Mouse (Mus musculus) forebrain, embryonic 15.5 days (tissue): ENCODE data around the gene Wnt7a. TPM values are rescaled to one million over a fixed set of nuclear protein-coding genes. Genes with fewer than 3 reads are reported as not detected.

Experiments
- ATAC-seq: fragments of 200-750 bp; cut with Nextera tagmentation; replicated peaks from 2 replicates; pipeline ENCODE4 v1.8.0; 2017; ENCODE audit warnings: mild to moderate bottlenecking, moderate TSS enrichment, moderate library complexity
- H3K27ac ChIP-seq: fragments of 300-500 bp; sonication (generic); replicated peaks from 2 replicates; pipeline ENCODE4 v1.5.1; 2015; ENCODE audit warnings: mild to moderate bottlenecking, inconsistent platforms
- H3K27me3 ChIP-seq: fragments of 300-500 bp; sonication (generic); 2 replicates; pipeline ENCODE4 v1.6.1; 2015; ENCODE audit warnings: inconsistent platforms
- H3K36me3 ChIP-seq: fragments of 300-500 bp; sonication (generic); 2 replicates; pipeline ENCODE4 v1.6.1; 2015; ENCODE audit warnings: mild to moderate bottlenecking, inconsistent platforms
- H3K4me1 ChIP-seq: fragments of 300-500 bp; sonication (generic); 2 replicates; pipeline ENCODE4 v1.6.1; 2015; ENCODE audit warnings: inconsistent platforms
- H3K4me2 ChIP-seq: fragments of 300-500 bp; sonication (generic); replicated peaks from 2 replicates; pipeline ENCODE4 v1.6.1; 2015; ENCODE audit warnings: mild to moderate bottlenecking, inconsistent platforms
- H3K4me3 ChIP-seq: fragments of 300-500 bp; sonication (generic); 2 replicates; pipeline ENCODE4 v1.5.1; 2015; ENCODE audit warnings: mild to moderate bottlenecking, inconsistent platforms
- H3K9ac ChIP-seq: fragments of 300-500 bp; sonication (generic); replicated peaks from 2 replicates; pipeline ENCODE4 v1.6.1; 2015; ENCODE audit warnings: mild to moderate bottlenecking, inconsistent platforms
- H3K9me3 ChIP-seq: fragments of 300-500 bp; sonication (generic); 2 replicates; pipeline ENCODE4 v1.6.1; 2016; ENCODE audit warnings: inconsistent platforms
- WGBS: fragments of 180-500 bp; shearing (Covaris S2); methylation state at CpG from one replicate; pipeline ENCODE4 v1.1.7; 2015; ENCODE audit warnings: mixed read lengths; 5-methylcytosine and 5-hydroxymethylcytosine counted together
- polyA plus RNA-seq: library from polyadenylated mRNA; unstranded; fragments of >200 nt; fragmentation: Nextera tagmentation; extraction: Ambion mirVana; gene quantifications from 2 replicates; pipeline ENCODE4 v1.2.1, GENCODE M21; 2015

Wnt7a gene
- polyA plus RNA-seq, 1 experiment from 2014 or later = 24.4 TPM

DNA sequence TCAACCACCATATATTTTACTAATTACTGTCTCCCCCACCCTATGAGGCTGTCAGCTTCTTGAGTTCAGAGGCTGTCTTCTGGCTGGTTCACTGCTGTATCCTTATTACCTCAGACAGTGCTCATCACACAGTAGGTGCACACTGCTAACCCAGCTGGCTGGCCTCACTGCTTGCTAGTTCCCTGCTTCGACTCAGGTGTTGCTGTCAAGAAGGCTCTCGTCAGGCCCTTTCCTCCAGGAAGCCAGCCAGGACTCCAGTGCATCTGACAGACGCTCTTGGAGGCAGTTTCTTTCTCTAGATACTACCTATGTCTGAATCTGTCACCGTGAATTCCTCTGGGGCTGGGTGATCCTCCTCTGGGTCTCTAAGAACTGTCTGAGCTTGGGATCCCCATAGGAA is 85.6 kb downstream of the Wnt7a start:
- WGBS = 83% methylated on average over 4 of the region's 4 CpGs
- Histone ChIP-seq H3K27me3 (no peaks in the 10 kb centered on the region), H3K4me1 (peaks cover 32% of the 10 kb centered on the region), H3K27ac (peak overlapping the region; percentile 81; the same call in 1 of the 2 replicates), H3K36me3 (no peaks in the 10 kb centered on the region), H3K9me3 (no peaks in the 10 kb centered on the region), H3K4me2 (no peak overlapping the region), H3K4me3 (no peak overlapping the region), H3K9ac (no peak overlapping the region)
- ATAC-seq = no peak

DNA sequence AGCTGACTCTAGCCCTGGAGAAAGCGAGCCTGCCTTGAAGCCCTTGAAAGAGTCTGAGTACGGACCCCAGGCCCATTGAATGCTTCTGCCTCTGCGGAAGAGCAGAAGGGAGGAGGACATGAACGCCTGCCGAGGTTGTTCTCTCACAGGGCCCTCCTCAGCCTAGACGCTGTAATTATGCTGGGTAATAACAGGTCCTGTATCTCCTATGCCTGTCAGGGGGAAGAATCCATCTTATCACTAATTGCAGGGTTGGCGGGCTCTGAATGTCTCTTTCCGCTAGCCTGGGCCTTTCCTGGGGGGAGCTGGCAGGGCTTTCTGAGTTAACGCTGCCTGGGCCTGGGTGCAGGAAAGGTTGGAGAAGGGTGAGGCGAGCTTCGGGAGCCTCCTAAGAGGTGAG is 86.4 kb downstream of the Wnt7a start:
- H3K9ac ChIP-seq = 0 out of 2 replicates have a peak overlapping the region, but pooled peaks have one; percentile 5
- no peaks in the 10 kb centered on the region for H3K27me3 ChIP-seq
- H3K36me3 ChIP-seq = no peaks in the 10 kb centered on the region
- H3K4me3 ChIP-seq = no peak overlapping the region
- H3K4me1 ChIP-seq = peaks cover 32% of the 10 kb centered on the region
- peak overlapping the region; percentile 81 for H3K27ac ChIP-seq
- peak; percentile 58 for ATAC-seq
- H3K4me2 ChIP-seq = no peak overlapping the region
- 42% methylated on average over 11 of the region's 11 CpGs for WGBS
- no peaks in the 10 kb centered on the region for H3K9me3 ChIP-seq

DNA sequence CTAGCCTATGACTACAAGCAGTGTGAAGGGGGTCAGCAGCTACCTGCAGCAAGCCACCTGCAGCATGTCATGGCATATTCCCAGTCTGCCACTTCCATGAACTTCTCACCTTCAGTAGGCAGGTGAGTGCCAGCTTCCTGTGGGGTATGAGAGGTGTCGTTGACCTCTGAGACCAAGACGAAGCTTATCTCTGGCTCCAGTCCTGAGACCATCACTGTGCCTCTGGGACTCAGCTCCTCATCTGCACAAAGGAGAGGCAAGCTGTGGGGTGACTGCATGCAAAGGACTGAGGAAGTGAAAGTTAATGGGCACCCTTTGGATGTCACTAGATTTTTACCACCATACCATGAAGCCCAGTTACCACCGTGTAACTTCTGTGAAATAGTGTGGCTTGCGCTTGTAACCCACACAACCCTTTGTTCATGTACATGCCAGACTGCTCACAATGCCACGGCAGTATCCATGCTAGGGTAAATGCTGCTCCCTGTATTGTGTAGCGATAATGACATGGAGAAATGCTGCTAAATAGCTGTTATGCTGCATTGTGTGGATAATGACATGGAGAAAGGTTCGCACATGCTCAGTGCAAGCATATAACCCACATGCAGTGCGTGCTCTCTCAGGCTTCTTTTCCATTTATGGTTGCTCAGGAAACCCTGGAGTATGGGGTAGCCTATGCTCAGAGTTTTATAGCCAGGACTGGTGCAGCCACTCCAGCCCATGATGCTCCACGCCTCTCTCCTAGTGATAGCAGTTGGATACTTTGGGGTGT is 89.0 kb downstream of the Wnt7a start:
- peak; percentile 87 for ATAC-seq
- H3K4me1 ChIP-seq = peaks cover 32% of the 10 kb centered on the region
- 62% methylated on average over 9 of the region's 9 CpGs for WGBS

More for the DNA sequence above, 89.0 kb downstream of the Wnt7a start:
- H3K4me3 ChIP-seq = no peak overlapping the region
- no peak overlapping the region for H3K9ac ChIP-seq
- H3K36me3 ChIP-seq = no peaks in the 10 kb centered on the region
- peak overlapping the region; percentile 79 for H3K27ac ChIP-seq
- no peaks in the 10 kb centered on the region for H3K9me3 ChIP-seq
- H3K4me2 ChIP-seq = no peak overlapping the region
- no peaks in the 10 kb centered on the region for H3K27me3 ChIP-seq

Other genes starting within 250 kb of the Wnt7a start
- gene Fbln2, start 198.9 kb downstream of the Wnt7a start, polyA plus RNA-seq = 10.0 and 11.1 TPM in 2 replicates
- gene Chchd4, start 62.2 kb upstream of the Wnt7a start, polyA plus RNA-seq = 33.4 and 34.5 TPM in 2 replicates
- 54.1 and 57.0 TPM in 2 replicates for gene Tmem43, start 62.3 kb upstream of the Wnt7a start, polyA plus RNA-seq
- 20.8 and 21.7 TPM in 2 replicates for gene Xpc, start 104.5 kb upstream of the Wnt7a start, polyA plus RNA-seq
- gene Lsm3, start 104.6 kb upstream of the Wnt7a start, polyA plus RNA-seq = 181 and 185 TPM in 2 replicates